Mouse (Mus musculus): Measurements from ENCODE around the gene Eppin.
"Not testable (repeated sequence)": the region's sequence is repeated elsewhere in the genome, so short reads cannot be mapped to it uniquely, and the experiment has no call there.

DNA sequence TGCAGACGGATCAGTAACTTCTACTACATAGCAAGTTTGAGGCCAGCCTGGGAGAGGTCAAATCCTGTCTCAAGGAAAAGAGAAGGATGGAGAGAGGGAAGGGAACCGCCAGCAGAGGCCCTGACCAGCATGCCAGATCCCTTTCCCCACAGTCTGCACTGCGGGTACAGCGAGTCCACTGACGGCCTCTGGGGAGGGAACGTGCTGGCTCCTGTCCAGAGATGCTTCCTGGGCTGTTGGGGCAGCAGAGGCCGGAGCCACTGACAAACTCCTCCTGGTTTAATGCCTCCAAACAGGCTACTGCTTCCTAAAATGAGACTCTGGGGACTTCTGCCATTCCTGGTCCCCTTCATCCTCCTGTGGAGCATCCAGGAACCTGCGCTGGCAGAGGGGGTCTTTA lies 20.1 kb upstream of the Eppin start, which contains the start of the genes Wfdc6b and Wfdc8:
- not testable (repeated sequence) for TF ChIP-seq CTCF (IDR thresholded peaks at IDR 0.05; ENCODE audit: low read depth, low read length); POLR2A (IDR thresholded peaks at IDR 0.05; ENCODE audit: insufficient read depth, low read length)
